Mouse (Mus musculus): ENCODE data around the gene Rnf183. TPM values are rescaled to one million over a fixed set of nuclear protein-coding genes. Genes with fewer than 3 reads are reported as not detected.

Gene Rnf183
- polyA plus RNA-seq, 2 experiments: 0.14 TPM; not detected in 1

- no peaks in the 10 kb centered on the region for H3K27me3 ChIP-seq (ENCODE audit: control insufficient read depth, insufficient read depth, low read length)
- peaks cover 41% of the 10 kb centered on the region for H3K36me3 ChIP-seq (ENCODE audit: control insufficient read depth, insufficient read depth, low read length)
- H3K27ac ChIP-seq (replicated peaks; ENCODE audit: low read depth, low read length): peak within 1 kb of the TSS; percentile 87
- WGBS: under 1% methylated on average over 39 of the region's 39 CpGs
- peak within 1 kb of the TSS; percentile 62 for H3K4me3 ChIP-seq (replicated peaks; ENCODE audit: low read length)
- ATAC-seq (ENCODE audit: low FRiP score, low read depth): peak; percentile 99
- peak within 1 kb of the TSS; percentile 69 for H3K4me2 ChIP-seq (replicated peaks; ENCODE audit: low read depth, low read length, severe bottlenecking)
- no peaks in the 10 kb centered on the region for H3K9me3 ChIP-seq (ENCODE audit: control insufficient read depth, low read length)
- H3K9ac ChIP-seq (ENCODE audit: low read depth, low read length, severe bottlenecking): peak within 1 kb of the TSS; percentile 76
- DNase-seq (ENCODE audit: low spot score): peak; percentile 100
- H3K4me1 ChIP-seq (ENCODE audit: control insufficient read depth, insufficient read depth, low read length): peaks cover 18% of the 10 kb centered on the region; the same call in 1 of the 2 replicates
- 0 out of 2 replicates have a peak, but pooled peaks have one; percentile 26 for TF ChIP-seq POLR2A (IDR thresholded peaks at IDR 0.05; ENCODE audit: borderline replicate concordance, extremely low read depth, insufficient read depth, insufficient read length)
These were observed 26.3 kb downstream of the Rnf183 start, which contains the start of the genes Cdc26 and Prpf4 for GRCm38 (mm10) chr4:62408601-62409282. Cdc26 (minus strand) TSS chr4:62408642. Prpf4 (plus strand) TSS chr4:62408797.

- WGBS: under 1% methylated on average over 35 of the region's 35 CpGs
- no peaks in the 10 kb centered on the region for H3K9me3 ChIP-seq (ENCODE audit: control insufficient read depth, low read length)
- peak; percentile 62; the same call in 1 of the 2 replicates for TF ChIP-seq POLR2A (IDR thresholded peaks at IDR 0.05; ENCODE audit: borderline replicate concordance, extremely low read depth, insufficient read depth, insufficient read length)
- H3K27me3 ChIP-seq (ENCODE audit: control insufficient read depth, insufficient read depth, low read length): no peaks in the 10 kb centered on the region
- peaks cover 18% of the 10 kb centered on the region; the same call in 1 of the 2 replicates for H3K4me1 ChIP-seq (ENCODE audit: control insufficient read depth, insufficient read depth, low read length)
- H3K4me2 ChIP-seq (replicated peaks; ENCODE audit: low read depth, low read length, severe bottlenecking): peak overlapping the region; percentile 38
- peak; percentile 64 for ATAC-seq (ENCODE audit: low FRiP score, low read depth)
- H3K9ac ChIP-seq (ENCODE audit: low read depth, low read length, severe bottlenecking): peak overlapping the region; percentile 76
- H3K4me3 ChIP-seq (replicated peaks; ENCODE audit: low read length): peak overlapping the region; percentile 62
- H3K36me3 ChIP-seq (ENCODE audit: control insufficient read depth, insufficient read depth, low read length): peaks cover 40% of the 10 kb centered on the region
- peak; percentile 89 for DNase-seq (ENCODE audit: low spot score)
- peak overlapping the region; percentile 87 for H3K27ac ChIP-seq (replicated peaks; ENCODE audit: low read depth, low read length)
These were observed 27.1 kb downstream of the Rnf183 start for GRCm38 (mm10) chr4:62407730-62408582.

DNA sequence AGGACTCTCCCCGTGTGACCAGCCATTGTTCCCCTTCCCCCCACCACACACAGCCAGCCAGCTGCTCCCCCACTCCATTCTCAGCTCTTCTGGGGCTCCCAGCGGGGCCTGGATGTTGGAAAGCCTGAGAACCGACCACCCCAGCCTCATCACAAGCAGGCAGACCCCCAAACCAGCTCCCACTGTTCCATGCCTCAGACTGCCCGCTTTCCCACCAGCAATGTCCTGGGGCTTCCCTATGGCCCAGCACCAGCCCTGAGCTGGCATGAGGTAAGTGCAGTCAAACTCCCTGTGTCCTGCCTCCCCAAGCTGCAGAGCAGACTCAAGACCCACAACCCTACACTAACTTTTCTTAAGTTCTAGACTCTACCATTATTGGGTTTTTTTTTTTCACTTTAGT, 28.9 kb downstream of the Rnf183 start:
- Histone ChIP-seq H3K36me3 (ENCODE audit: control insufficient read depth, insufficient read depth, low read length) (peaks cover 39% of the 10 kb centered on the region), H3K4me2 (replicated peaks; ENCODE audit: low read depth, low read length, severe bottlenecking) (0 out of 2 replicates have a peak overlapping the region, but pooled peaks have one; percentile 7), H3K27me3 (ENCODE audit: control insufficient read depth, insufficient read depth, low read length) (no peaks in the 10 kb centered on the region), H3K27ac (replicated peaks; ENCODE audit: low read depth, low read length) (no peak overlapping the region), H3K9ac (ENCODE audit: low read depth, low read length, severe bottlenecking) (no peak overlapping the region), H3K4me1 (ENCODE audit: control insufficient read depth, insufficient read depth, low read length) (peaks cover 18% of the 10 kb centered on the region; the same call in 1 of the 2 replicates), H3K9me3 (ENCODE audit: control insufficient read depth, low read length) (no peaks in the 10 kb centered on the region), H3K4me3 (replicated peaks; ENCODE audit: low read length) (no peak overlapping the region)
- no peak for DNase-seq (ENCODE audit: low spot score)
- 90% methylated on average over 4 of the region's 4 CpGs for WGBS
- ATAC-seq (ENCODE audit: low FRiP score, low read depth): no peak
- TF ChIP-seq POLR2A (IDR thresholded peaks at IDR 0.05; ENCODE audit: borderline replicate concordance, extremely low read depth, insufficient read depth, insufficient read length): no peak

DNA sequence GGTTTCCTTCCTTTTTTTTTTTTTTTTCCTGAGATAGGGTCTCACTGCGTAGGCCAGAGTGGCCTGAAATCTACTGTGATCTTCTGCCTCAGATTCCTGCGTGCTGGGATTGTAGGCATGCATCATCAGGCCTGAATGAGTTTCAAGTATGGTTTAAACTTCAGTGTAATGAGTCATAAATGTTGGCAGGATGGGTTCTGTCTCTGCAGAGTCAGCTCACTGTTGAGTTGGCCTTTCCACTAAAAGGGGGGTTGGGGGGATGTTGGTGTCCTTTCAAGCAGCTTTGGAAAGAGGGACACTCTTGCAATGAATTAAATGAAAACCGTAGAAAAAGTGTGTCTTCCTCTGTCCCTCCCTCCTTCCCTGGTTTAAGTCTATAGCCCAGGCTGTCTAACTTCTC, 36.1 kb downstream of the Rnf183 start:
- 91% methylated on average over 3 of the region's 3 CpGs for WGBS
- no peak for ATAC-seq (ENCODE audit: low FRiP score, low read depth)
- Histone ChIP-seq H3K4me2 (replicated peaks; ENCODE audit: low read depth, low read length, severe bottlenecking) (no peak overlapping the region), H3K27me3 (ENCODE audit: control insufficient read depth, insufficient read depth, low read length) (no peaks in the 10 kb centered on the region), H3K27ac (replicated peaks; ENCODE audit: low read depth, low read length) (no peak overlapping the region), H3K4me1 (ENCODE audit: control insufficient read depth, insufficient read depth, low read length) (no peaks in the 10 kb centered on the region), H3K9me3 (ENCODE audit: control insufficient read depth, low read length) (no peaks in the 10 kb centered on the region), H3K36me3 (ENCODE audit: control insufficient read depth, insufficient read depth, low read length) (peaks cover 85% of the 10 kb centered on the region), H3K9ac (ENCODE audit: low read depth, low read length, severe bottlenecking) (no peak overlapping the region), H3K4me3 (replicated peaks; ENCODE audit: low read length) (no peak overlapping the region)
- no peak for TF ChIP-seq POLR2A (IDR thresholded peaks at IDR 0.05; ENCODE audit: borderline replicate concordance, extremely low read depth, insufficient read depth, insufficient read length)
- no peak for DNase-seq (ENCODE audit: low spot score)

Data from limb, embryonic 14.5 days (tissue).